Mouse (Mus musculus) heart, postnatal 0 days (tissue): Measurements from ENCODE around the gene Gnmt. TPM values are rescaled to one million over a fixed set of nuclear protein-coding genes. Genes with fewer than 3 reads are reported as not detected.
"Not testable (repeated sequence)": the region's sequence is repeated elsewhere in the genome, so short reads cannot be mapped to it uniquely, and the experiment has no call there.

Source experiments
- ATAC-seq: fragments of 200-750 bp; cut with Nextera tagmentation; 2 replicates; pipeline ENCODE4 v1.8.0; 2017; ENCODE audit warnings: low read depth, moderate number of reproducible peaks, moderate library complexity; ENCODE audit not compliant: insufficient read depth
- DNase-seq: peaks from one replicate; pipeline ENCODE4 v3.0.0-alpha.2; 2016; ENCODE audit warnings: low spot score
- H3K27ac ChIP-seq: fragments of 300-500 bp; sonication (generic); 2 replicates; pipeline ENCODE4 v1.5.1; 2014; ENCODE audit warnings: low read depth, mild to moderate bottlenecking
- H3K27me3 ChIP-seq: fragments of 300-500 bp; sonication (generic); 2 replicates; pipeline ENCODE4 v1.6.1; 2014; ENCODE audit warnings: low read length, mixed read lengths; ENCODE audit not compliant: control insufficient read depth, insufficient read depth
- H3K36me3 ChIP-seq: fragments of 300-500 bp; sonication (generic); replicated peaks from 2 replicates; pipeline ENCODE4 v1.6.1; 2014; ENCODE audit warnings: low read length, mixed read lengths; ENCODE audit not compliant: control insufficient read depth, insufficient read depth
- H3K4me1 ChIP-seq: fragments of 300-500 bp; sonication (generic); 2 replicates; pipeline ENCODE4 v1.6.1; 2014; ENCODE audit warnings: antibody characterized with exemption; ENCODE audit not compliant: control insufficient read depth, insufficient read depth
- H3K4me2 ChIP-seq: fragments of 300-500 bp; sonication (generic); 2 replicates; pipeline ENCODE4 v1.6.1; 2014; ENCODE audit warnings: low read depth, mild to moderate bottlenecking, low read length, moderate library complexity
- H3K4me3 ChIP-seq: fragments of 300-500 bp; sonication (generic); 2 replicates; pipeline ENCODE4 v1.5.1; 2014; ENCODE audit warnings: low read depth, low read length
- H3K9ac ChIP-seq: fragments of 300-500 bp; sonication (generic); replicated peaks from 2 replicates; pipeline ENCODE4 v1.6.1; 2014; ENCODE audit warnings: low read depth, low read length, mixed read lengths
- H3K9me3 ChIP-seq: fragments of 300-500 bp; sonication (generic); replicated peaks from 2 replicates; pipeline ENCODE4 v1.6.1; 2016; ENCODE audit warnings: low read length; ENCODE audit not compliant: control insufficient read depth
- CTCF ChIP-seq: IDR thresholded peaks from 2 replicates; pipeline ENCODE4 v1.5.1; 2016; ENCODE audit warnings: antibody characterized with exemption, control low read depth, low read depth
- EP300 ChIP-seq: IDR thresholded peaks from 2 replicates; pipeline ENCODE4 v1.6.1; 2016; ENCODE audit warnings: antibody characterized with exemption, low read depth
- WGBS: fragments of 180-500 bp; shearing (Covaris S2); extraction: QIAGEN DNeasy Blood & Tissue Kit; methylation state at CpG from one replicate; pipeline ENCODE4 v1.1.7; 2014; 5-methylcytosine and 5-hydroxymethylcytosine counted together
- polyA plus RNA-seq: library from polyadenylated mRNA; unstranded; fragments of >200 nt; fragmentation: Nextera tagmentation; extraction: Ambion mirVana; gene quantifications from 2 replicates; pipeline ENCODE4 v1.2.1, GENCODE M21; 2015
- total RNA-seq: library from RNA; depleted of rRNA; stranded (reverse); fragments of >200 nt; gene quantifications from 2 replicates; pipeline ENCODE4 v1.2.3, GENCODE M21; 2014; ENCODE audit warnings: low replicate concordance

The Gnmt gene
- total and polyA plus RNA-seq, 2 experiments from 2014 or later = 2.7 to 2.8 TPM

DNA sequence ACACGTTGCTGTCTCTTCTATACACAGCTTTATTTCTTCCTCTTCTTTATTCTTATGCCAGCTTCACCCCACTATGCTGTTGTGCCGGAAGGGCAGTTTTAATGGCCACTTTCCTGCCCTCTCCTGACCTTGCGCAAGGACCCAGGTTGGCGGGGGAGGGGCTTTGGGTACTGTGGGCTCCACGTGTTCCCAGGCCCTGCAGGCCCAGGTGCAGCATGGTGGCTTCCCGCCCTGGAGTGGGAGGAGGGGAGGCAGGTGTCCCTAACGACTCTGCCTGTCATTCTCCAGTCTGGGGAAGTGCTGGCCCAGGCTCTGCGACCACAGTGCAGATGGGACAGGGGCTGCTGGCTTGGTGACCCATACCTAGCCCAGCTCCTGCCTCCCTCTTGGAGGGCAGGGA, 38.9 kb upstream of the Gnmt start:
- H3K9ac ChIP-seq = no peak overlapping the region
- H3K4me2 ChIP-seq = no peak overlapping the region
- 47% methylated on average over 8 of the region's 8 CpGs for WGBS
- TF ChIP-seq EP300 (no peak), CTCF (no peak)
- H3K27ac ChIP-seq = no peak overlapping the region
- ATAC-seq = no peak
- no peaks in the 10 kb centered on the region for H3K27me3 ChIP-seq
- H3K9me3 ChIP-seq = no peaks in the 10 kb centered on the region
- no peak overlapping the region for H3K4me3 ChIP-seq
- no peaks in the 10 kb centered on the region for H3K36me3 ChIP-seq
- no peak for DNase-seq
- H3K4me1 ChIP-seq = no peaks in the 10 kb centered on the region

DNA sequence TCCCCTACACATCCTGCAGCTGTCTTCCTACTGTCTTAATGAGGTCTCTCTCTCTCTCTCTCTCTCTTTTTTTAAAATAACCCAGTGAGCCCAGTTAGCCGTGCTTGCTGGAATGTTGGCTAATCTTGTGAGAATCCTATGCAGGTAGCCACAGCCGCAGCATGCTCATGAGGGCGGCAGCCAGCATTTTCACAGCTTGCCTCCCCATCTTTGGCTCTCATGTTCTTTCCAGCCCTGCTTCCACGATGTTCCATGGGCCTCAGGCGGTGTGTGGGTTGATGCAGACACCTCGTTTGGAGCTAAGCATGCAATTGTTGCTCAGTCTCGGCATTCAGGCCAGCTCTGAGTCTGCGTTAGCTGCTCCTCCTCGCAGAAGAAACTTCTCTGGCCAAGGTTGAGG, 35.9 kb upstream of the Gnmt start:
- not testable (repeated sequence) for H3K4me1 ChIP-seq, H3K9me3 ChIP-seq, H3K4me2 ChIP-seq, DNase-seq, H3K9ac ChIP-seq, H3K27me3 ChIP-seq, H3K4me3 ChIP-seq, H3K36me3 ChIP-seq, ATAC-seq, H3K27ac ChIP-seq
- 47% methylated on average over 8 of the region's 9 CpGs for WGBS

DNA sequence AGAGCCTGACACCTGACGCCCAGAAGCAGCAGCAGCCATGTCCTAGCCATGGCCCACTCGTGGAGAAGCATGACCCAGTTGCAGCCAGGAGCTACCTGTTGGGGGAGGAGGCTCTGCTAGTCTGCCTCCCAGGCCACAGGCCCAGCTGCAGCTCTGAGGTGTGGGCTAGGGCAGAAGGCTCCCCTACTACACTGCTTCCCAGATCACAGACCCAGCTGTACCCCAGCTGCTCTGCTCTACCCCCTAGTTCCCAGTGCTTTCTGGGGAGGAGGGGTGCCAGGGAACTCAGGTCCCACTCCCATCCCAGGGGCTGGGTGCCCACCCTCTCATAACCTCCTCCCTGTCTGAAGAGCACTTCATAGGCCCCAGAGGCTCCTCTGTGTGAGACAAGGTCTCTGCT, 34.6 kb upstream of the Gnmt start, which contains the start of gene Ptcra:
Gene Ptcra, minus strand, starts transcription at position 169 of the 400 bp plus-strand sequence.
- Histone ChIP-seq H3K27ac (no peak within 1 kb of the TSS), H3K27me3 (no peaks in the 10 kb centered on the region), H3K4me2 (no peak within 1 kb of the TSS; the same call in 1 of the 2 replicates), H3K9ac (no peak within 1 kb of the TSS), H3K36me3 (no peaks in the 10 kb centered on the region), H3K9me3 (no peaks in the 10 kb centered on the region), H3K4me3 (no peak within 1 kb of the TSS; the same call in 1 of the 2 replicates), H3K4me1 (no peaks in the 10 kb centered on the region)
- DNase-seq (no peak), ATAC-seq (no peak)
- TF ChIP-seq CTCF = no peak
- TF ChIP-seq EP300 = no peak
- 56% methylated on average over 2 of the region's 2 CpGs for WGBS

DNA sequence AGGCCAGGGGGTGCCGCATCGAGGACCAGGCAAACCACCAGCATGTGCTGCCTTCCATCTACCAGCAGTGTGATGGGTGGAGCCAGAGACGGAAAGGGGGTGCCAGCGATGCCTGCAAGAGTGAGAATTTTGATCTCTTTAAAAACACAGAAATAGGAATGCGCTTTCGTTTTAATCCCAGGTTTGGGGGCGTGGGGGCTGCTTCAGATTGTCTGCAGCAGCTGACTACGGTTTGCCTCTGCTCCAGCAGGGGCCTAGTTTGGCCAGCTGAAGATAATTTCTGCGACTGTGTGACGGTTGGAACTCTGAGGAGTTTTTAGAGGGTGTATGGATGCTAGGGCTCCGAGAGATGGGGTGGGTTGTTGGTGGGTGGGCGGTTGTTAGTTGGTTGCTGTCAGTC, 29.8 kb upstream of the Gnmt start:
- Histone ChIP-seq H3K4me2 (no peak overlapping the region), H3K27ac (no peak overlapping the region), H3K4me1 (no peaks in the 10 kb centered on the region), H3K9ac (no peak overlapping the region), H3K4me3 (no peak overlapping the region), H3K36me3 (no peaks in the 10 kb centered on the region), H3K9me3 (no peaks in the 10 kb centered on the region), H3K27me3 (no peaks in the 10 kb centered on the region)
- no peak for TF ChIP-seq EP300
- no peak for TF ChIP-seq CTCF
- ATAC-seq (no peak), DNase-seq (no peak)
- WGBS = 75% methylated on average over 12 of the region's 12 CpGs

DNA sequence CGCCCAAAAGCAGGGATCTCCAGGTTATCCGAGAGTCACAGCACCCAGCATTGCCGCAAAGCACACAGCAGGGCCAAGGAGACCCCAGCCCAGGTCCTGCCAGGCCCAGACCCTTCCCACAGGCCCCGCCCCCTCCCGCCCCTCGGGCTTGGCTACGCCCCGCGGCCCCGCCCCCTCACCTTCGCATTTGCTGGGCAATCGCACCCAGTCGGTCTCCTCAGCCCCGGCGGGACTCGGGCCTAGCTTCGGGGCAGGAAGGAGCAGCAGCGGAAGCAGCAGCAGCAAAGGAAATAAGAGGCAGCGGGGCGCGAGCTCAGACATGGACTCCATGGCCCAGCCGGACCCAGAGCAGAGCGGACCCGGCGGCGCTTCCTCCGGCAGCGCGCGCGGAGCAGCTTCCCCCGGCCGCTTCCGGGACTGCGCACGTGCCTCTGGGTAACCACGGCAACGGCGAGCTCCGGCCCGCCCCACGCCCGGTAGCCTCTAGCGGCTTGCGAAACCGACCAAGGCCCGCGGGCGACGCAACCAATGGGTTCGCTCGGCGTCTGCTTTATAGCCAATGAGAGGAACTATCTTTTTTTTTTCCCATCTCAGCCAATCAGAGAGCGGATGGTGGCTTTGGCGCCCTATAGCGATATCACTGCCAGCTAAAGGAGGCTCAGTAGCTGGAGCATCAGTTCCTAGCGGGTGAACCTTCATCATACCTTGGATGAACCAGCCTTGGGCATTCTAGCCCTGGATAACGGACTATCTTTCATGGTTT, 23.0 kb upstream of the Gnmt start, which contains the start of gene Cnpy3:
Gene Cnpy3, minus strand, starts transcription at position 421 of the 763 bp plus-strand sequence.
- WGBS = 1% methylated on average over 58 of the region's 58 CpGs
- H3K4me3 ChIP-seq = peak within 1 kb of the TSS; percentile 78
- H3K9me3 ChIP-seq = no peaks in the 10 kb centered on the region
- peak within 1 kb of the TSS; percentile 74 for H3K9ac ChIP-seq
- DNase-seq = peak; percentile 98
- TF ChIP-seq CTCF = no peak
- peak; percentile 91 for TF ChIP-seq EP300
- no peaks in the 10 kb centered on the region for H3K27me3 ChIP-seq
- peak; percentile 98 for ATAC-seq
- peak within 1 kb of the TSS; percentile 71 for H3K4me2 ChIP-seq
- H3K27ac ChIP-seq = peak within 1 kb of the TSS; percentile 90
- 0 out of 2 replicates have a peak, but pooled peaks cover 7% of the 10 kb centered on the region for H3K4me1 ChIP-seq
- H3K36me3 ChIP-seq = no peaks in the 10 kb centered on the region; the same call in 1 of the 2 replicates
